In genomic region chr1:189687654-189688387, GRCm38 (mm10) we compare ENCODE assay signal across 8 mouse cellular contexts. TPM values are rescaled to one million over a fixed set of nuclear protein-coding genes. Genes with fewer than 3 reads are reported as not detected.
DNase-seq lines count a peak whose midpoint lies in the region; ATAC-seq and TF ChIP-seq lines count a peak whose summit lies in the region.

TSS of gene Cenpf (minus strand) at chr1:189688086.

- peaks cover 35% of the 10 kb centered on the region for H3K4me1 ChIP-seq in embryonic facial prominence, embryonic 13.5 days
- no peaks in the 10 kb centered on the region for H3K4me1 ChIP-seq in kidney, adult 2 months (ENCODE audit: control insufficient read depth, insufficient read depth, low read length)
- H3K4me1 ChIP-seq in limb, embryonic 12.5 days (replicated peaks), result peaks cover 24% of the 10 kb centered on the region
- H3K4me1 ChIP-seq in midbrain, embryonic 15.5 days, result peaks cover 16% of the 10 kb centered on the region
- peaks cover 3% of the 10 kb centered on the region for H3K4me1 ChIP-seq in spleen, adult 2 months (ENCODE audit: control insufficient read depth, insufficient read depth, insufficient read length)

- TF ChIP-seq POLR2A in kidney, adult 2 months (IDR thresholded peaks at IDR 0.05; ENCODE audit: low read depth, low read length), result no peak
- TF ChIP-seq POLR2A in spleen, adult 2 months (IDR thresholded peaks at IDR 0.05; ENCODE audit: low read depth, low read length), result no peak

- under 1% methylated on average over 54 of the region's 55 CpGs for WGBS in embryonic facial prominence, embryonic 13.5 days
- 1% methylated on average over 54 of the region's 55 CpGs for WGBS in kidney, adult 2 months
- 1% methylated on average over 55 of the region's 55 CpGs for WGBS in limb, embryonic 12.5 days
- under 1% methylated on average over 54 of the region's 55 CpGs for WGBS in midbrain, embryonic 15.5 days
- WGBS in spleen, adult 2 months, result under 1% methylated on average over 53 of the region's 55 CpGs

- peak within 1 kb of the TSS; percentile 62; the same call in 1 of the 2 replicates for H3K27ac ChIP-seq in embryonic facial prominence, embryonic 13.5 days
- no peak within 1 kb of the TSS for H3K27ac ChIP-seq in kidney, adult 2 months (ENCODE audit: insufficient read depth, low read depth, low read length)
- H3K27ac ChIP-seq in limb, embryonic 12.5 days, result peak within 1 kb of the TSS; percentile 88
- no peak within 1 kb of the TSS for H3K27ac ChIP-seq in midbrain, embryonic 15.5 days
- H3K27ac ChIP-seq in spleen, adult 2 months (ENCODE audit: insufficient read depth, low read length), result no peak within 1 kb of the TSS; the same call in 1 of the 2 replicates

- peak; percentile 100 for ATAC-seq in embryonic facial prominence, embryonic 13.5 days (ENCODE audit: insufficient number of reproducible peaks, insufficient read depth, low FRiP score, low TSS enrichment, low read depth)
- peak; percentile 100 for ATAC-seq in limb, embryonic 12.5 days (ENCODE audit: insufficient number of reproducible peaks, insufficient read depth, low FRiP score, low TSS enrichment, low read depth)
- peak; percentile 100 for ATAC-seq in midbrain, embryonic 15.5 days (replicated peaks)

- peak within 1 kb of the TSS; percentile 91 for H3K4me2 ChIP-seq in embryonic facial prominence, embryonic 13.5 days
- peak within 1 kb of the TSS; percentile 91 for H3K4me2 ChIP-seq in limb, embryonic 12.5 days
- peak within 1 kb of the TSS; percentile 86 for H3K4me2 ChIP-seq in midbrain, embryonic 15.5 days

- peak within 1 kb of the TSS; percentile 86 for H3K9ac ChIP-seq in embryonic facial prominence, embryonic 13.5 days
- H3K9ac ChIP-seq in limb, embryonic 12.5 days (replicated peaks), result peak within 1 kb of the TSS; percentile 75
- 0 out of 2 replicates have a peak within 1 kb of the TSS, but pooled peaks have one; percentile 11 for H3K9ac ChIP-seq in midbrain, embryonic 15.5 days

- H3K9me3 ChIP-seq in embryonic facial prominence, embryonic 13.5 days, result no peaks in the 10 kb centered on the region
- no peaks in the 10 kb centered on the region for H3K9me3 ChIP-seq in limb, embryonic 12.5 days
- H3K9me3 ChIP-seq in midbrain, embryonic 15.5 days, result no peaks in the 10 kb centered on the region

- H3K27me3 ChIP-seq in embryonic facial prominence, embryonic 13.5 days, result no peaks in the 10 kb centered on the region
- H3K27me3 ChIP-seq in kidney, adult 2 months (replicated peaks; ENCODE audit: control insufficient read depth, insufficient read depth, low read length), result no peaks in the 10 kb centered on the region
- no peaks in the 10 kb centered on the region for H3K27me3 ChIP-seq in limb, embryonic 12.5 days
- H3K27me3 ChIP-seq in midbrain, embryonic 15.5 days (replicated peaks), result no peaks in the 10 kb centered on the region
- no peaks in the 10 kb centered on the region for H3K27me3 ChIP-seq in spleen, adult 2 months (ENCODE audit: control insufficient read depth, insufficient read depth, low read length)

- peak; percentile 98 for DNase-seq in 3134 (ENCODE audit: extremely low read depth, insufficient read length, low spot score)
- peak; percentile 98 to 99 for DNase-seq in adrenal gland, postnatal 36 days
- DNase-seq in heart, adult 18-20 months, result peak; percentile 98 to 99
- peak; percentile 99 for DNase-seq in kidney, adult 2 months
- peak; percentile 93 to 98 for DNase-seq in spleen, adult 2 months (ENCODE audit: low read depth in 1 of 2, low spot score in 2 of 2)

- TF ChIP-seq CTCF in kidney, adult 2 months (conservative IDR thresholded peaks at IDR 0.05; ENCODE audit: insufficient read depth, insufficient read length, low read depth, low read length), result no peak
- TF ChIP-seq CTCF in spleen, adult 2 months (IDR thresholded peaks at IDR 0.05; ENCODE audit: extremely low read depth, insufficient read depth, insufficient read length, insufficient replicate concordance), result no peak

- H3K4me3 ChIP-seq in embryonic facial prominence, embryonic 13.5 days, result peak within 1 kb of the TSS; percentile 84
- peak within 1 kb of the TSS; percentile 75 for H3K4me3 ChIP-seq in kidney, adult 2 months (ENCODE audit: insufficient read depth, low read depth, low read length)
- H3K4me3 ChIP-seq in limb, embryonic 12.5 days (replicated peaks), result peak within 1 kb of the TSS; percentile 91
- H3K4me3 ChIP-seq in midbrain, embryonic 15.5 days, result peak within 1 kb of the TSS; percentile 56
- peak within 1 kb of the TSS; percentile 66 for H3K4me3 ChIP-seq in spleen, adult 2 months (ENCODE audit: extremely low read depth, insufficient read depth, insufficient read length)

- H3K36me3 ChIP-seq in embryonic facial prominence, embryonic 13.5 days, result peaks cover 19% of the 10 kb centered on the region
- H3K36me3 ChIP-seq in kidney, adult 2 months (ENCODE audit: control insufficient read depth, insufficient read depth, low read length), result no peaks in the 10 kb centered on the region
- H3K36me3 ChIP-seq in limb, embryonic 12.5 days, result peaks cover 24% of the 10 kb centered on the region
- H3K36me3 ChIP-seq in midbrain, embryonic 15.5 days (replicated peaks), result no peaks in the 10 kb centered on the region
- H3K36me3 ChIP-seq in spleen, adult 2 months (ENCODE audit: control insufficient read depth, insufficient read depth, low read length), result no peaks in the 10 kb centered on the region

RNA-seq across cellular contexts. Expression of gene Cenpf, which starts in this region (rescaled TPM):
- total RNA-seq in adrenal gland, postnatal 36 days (2021), result 1 to 10 TPM; 4.0 to 4.7 TPM
- polyA plus RNA-seq in embryonic facial prominence, embryonic 13.5 days (2015; fragmentation: Nextera tagmentation; extraction: Ambion mirVana), result 102 and 103 TPM in 2 replicates
- 1 to 10 TPM; 5.5 to 5.9 TPM for total RNA-seq in heart, adult 18-20 months (2021)
- polyA plus RNA-seq in kidney, adult 2 months (2012; rRNA removed), result 0.14 and 0.33 TPM in 2 replicates
- polyA plus RNA-seq in limb, embryonic 12.5 days (2016; fragmentation: Nextera tagmentation; extraction: Ambion mirVana), result 100 and 101 TPM in 2 replicates
- 12.0 and 18.7 TPM in 2 replicates for polyA plus RNA-seq in midbrain, embryonic 15.5 days (2015; fragmentation: Nextera tagmentation; extraction: Ambion mirVana)
- 0.58 and 1.7 TPM in 2 replicates for polyA plus RNA-seq in spleen, adult 2 months (2012; rRNA removed)

Comparison
In these comparisons a context has a peak if more than half of its experiments do, and no peak if none do; other contexts are left out.
1. Peak in DNase-seq and H3K4me3 ChIP-seq in kidney, adult 2 months; RNA of the gene not detected or under 1 TPM.
2. H3K27ac ChIP-seq: peak in embryonic facial prominence, embryonic 13.5 days (single experiment) and limb, embryonic 12.5 days (single experiment); none in kidney, adult 2 months (single experiment), midbrain, embryonic 15.5 days (single experiment) and spleen, adult 2 months (single experiment).
3. H3K9ac ChIP-seq: peak in every context shown above with its lines; median percentile 86 in embryonic facial prominence, embryonic 13.5 days; 75 in limb, embryonic 12.5 days; 11 in midbrain, embryonic 15.5 days.
4. Peak in every context shown above with its lines, with median percentiles within 50 percentile points of each other: DNase-seq, ATAC-seq, H3K4me2 ChIP-seq and H3K4me3 ChIP-seq.